Mouse (Mus musculus) spleen, adult 2 months (tissue): Measurements from ENCODE around the gene Mast2. TPM values are rescaled to one million over a fixed set of nuclear protein-coding genes. Genes with fewer than 3 reads are reported as not detected.

Source experiments
- DNase-seq, 2 experiments: peaks; one replicate each; pipeline versions ENCODE4 v3.0.0 to v3.0.0-alpha.2; 2012 to 2021; ENCODE audit warnings: low spot score in 2 of 2, low read depth in 1 of 2
- H3K27ac ChIP-seq: fragments of 200-500 bp; 2 replicates; pipeline ENCODE4 v1.5.1; 2012; ENCODE audit warnings: low read length, inconsistent platforms; ENCODE audit not compliant: insufficient read depth
- H3K27me3 ChIP-seq: fragments of 200-500 bp; 2 replicates; pipeline ENCODE4 v1.6.1; 2012; ENCODE audit warnings: mild to moderate bottlenecking, moderate library complexity, low read length, inconsistent platforms; ENCODE audit not compliant: control insufficient read depth, insufficient read depth
- H3K36me3 ChIP-seq: fragments of 200-500 bp; 2 replicates; pipeline ENCODE4 v1.6.1; 2012; ENCODE audit warnings: mild to moderate bottlenecking, low read length, inconsistent platforms; ENCODE audit not compliant: control insufficient read depth, insufficient read depth
- H3K4me1 ChIP-seq: fragments of 200-500 bp; 2 replicates; pipeline ENCODE4 v1.6.1; 2011; ENCODE audit warnings: inconsistent platforms; ENCODE audit not compliant: control insufficient read depth, insufficient read depth, insufficient read length
- H3K4me3 ChIP-seq: fragments of 200-500 bp; 2 replicates; pipeline ENCODE4 v1.5.1; 2011; ENCODE audit warnings: mild to moderate bottlenecking, inconsistent platforms; ENCODE audit not compliant: insufficient read depth, insufficient read length; ENCODE audit errors: extremely low read depth
- CTCF ChIP-seq: fragments of 200-500 bp; IDR thresholded peaks from 2 replicates; pipeline ENCODE4 v1.5.1; 2011; ENCODE audit warnings: mild to moderate bottlenecking, inconsistent platforms; ENCODE audit not compliant: insufficient read depth, insufficient read length, insufficient replicate concordance; ENCODE audit errors: extremely low read depth
- POLR2A ChIP-seq: fragments of 200-500 bp; IDR thresholded peaks from 2 replicates; pipeline ENCODE4 v1.6.1; 2011; ENCODE audit warnings: low read depth, low read length, inconsistent platforms
- WGBS: fragments of 180-500 bp; shearing (Covaris S2); methylation state at CpG from one replicate; pipeline ENCODE4 v1.1.7; 2018; 5-methylcytosine and 5-hydroxymethylcytosine counted together
- polyA plus RNA-seq: library from polyadenylated mRNA; depleted of rRNA; stranded (reverse); fragments of >200 nt; gene quantifications from 2 replicates; pipeline ENCODE4 v1.2.3, GENCODE M21; 2012

The Mast2 gene
- polyA plus RNA-seq, 1 experiment: 35.6 TPM

DNA sequence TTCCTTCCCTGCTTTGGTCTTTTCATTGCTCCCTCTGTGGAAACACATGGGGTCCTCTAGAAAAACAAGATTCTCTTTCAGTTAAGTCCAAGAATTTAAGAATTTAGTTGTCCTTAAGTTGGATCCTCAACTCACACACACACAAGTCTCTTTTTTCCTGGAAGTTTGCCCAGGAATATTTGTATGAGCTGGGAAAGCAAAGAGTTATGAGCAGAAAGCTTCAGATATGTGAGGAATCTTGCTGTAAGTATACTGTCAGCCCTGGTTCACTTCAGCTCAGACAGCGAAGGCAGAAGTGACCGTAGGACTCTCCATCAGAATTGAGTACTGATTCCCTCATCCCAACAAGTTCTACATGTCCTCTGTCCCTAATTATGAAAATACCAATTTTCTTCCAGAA, 27.9 kb upstream of the Mast2 start:
- no peak overlapping the region for H3K27ac ChIP-seq
- WGBS: 88% methylated on average over 2 of the region's 2 CpGs
- no peaks in the 10 kb centered on the region for H3K27me3 ChIP-seq
- no peak for DNase-seq
- TF ChIP-seq POLR2A (no peak), CTCF (no peak)
- H3K4me1 ChIP-seq: no peaks in the 10 kb centered on the region
- H3K36me3 ChIP-seq: no peaks in the 10 kb centered on the region
- H3K4me3 ChIP-seq: no peak overlapping the region

- TF ChIP-seq POLR2A (no peak), CTCF (no peak)
- H3K27ac ChIP-seq: no peak overlapping the region
- no peak overlapping the region for H3K4me3 ChIP-seq
- WGBS: 49% methylated on average over 2 of the region's 2 CpGs
- no peak for DNase-seq
- no peaks in the 10 kb centered on the region for H3K27me3 ChIP-seq
- no peaks in the 10 kb centered on the region for H3K4me1 ChIP-seq
- no peaks in the 10 kb centered on the region for H3K36me3 ChIP-seq
Measured at GRCm38 (mm10) chr4:116491119-116491536, 27.1 kb upstream of the Mast2 start.

GRCm38 (mm10) chr4:116483476-116483875, 19.5 kb upstream of the Mast2 start:
- H3K4me3 ChIP-seq: no peak overlapping the region
- H3K27me3 ChIP-seq: no peaks in the 10 kb centered on the region
- no peak overlapping the region for H3K27ac ChIP-seq
- TF ChIP-seq POLR2A (no peak), CTCF (no peak)
- 20% methylated on average over 2 of the region's 2 CpGs for whole genome bisulfite sequencing
- no peaks in the 10 kb centered on the region for H3K36me3 ChIP-seq
- H3K4me1 ChIP-seq: no peaks in the 10 kb centered on the region
- DNase-seq: no peak

- H3K27ac ChIP-seq: no peak overlapping the region
- no peak overlapping the region for H3K4me3 ChIP-seq
- DNase-seq: no peak
- no peaks in the 10 kb centered on the region for H3K27me3 ChIP-seq
- no peaks in the 10 kb centered on the region for H3K36me3 ChIP-seq
- TF ChIP-seq POLR2A (no peak), CTCF (no peak)
- H3K4me1 ChIP-seq: no peaks in the 10 kb centered on the region
- 66% methylated on average over 2 of the region's 2 CpGs for WGBS
Measured at GRCm38 (mm10) chr4:116481322-116481721, 17.3 kb upstream of the Mast2 start.

DNA sequence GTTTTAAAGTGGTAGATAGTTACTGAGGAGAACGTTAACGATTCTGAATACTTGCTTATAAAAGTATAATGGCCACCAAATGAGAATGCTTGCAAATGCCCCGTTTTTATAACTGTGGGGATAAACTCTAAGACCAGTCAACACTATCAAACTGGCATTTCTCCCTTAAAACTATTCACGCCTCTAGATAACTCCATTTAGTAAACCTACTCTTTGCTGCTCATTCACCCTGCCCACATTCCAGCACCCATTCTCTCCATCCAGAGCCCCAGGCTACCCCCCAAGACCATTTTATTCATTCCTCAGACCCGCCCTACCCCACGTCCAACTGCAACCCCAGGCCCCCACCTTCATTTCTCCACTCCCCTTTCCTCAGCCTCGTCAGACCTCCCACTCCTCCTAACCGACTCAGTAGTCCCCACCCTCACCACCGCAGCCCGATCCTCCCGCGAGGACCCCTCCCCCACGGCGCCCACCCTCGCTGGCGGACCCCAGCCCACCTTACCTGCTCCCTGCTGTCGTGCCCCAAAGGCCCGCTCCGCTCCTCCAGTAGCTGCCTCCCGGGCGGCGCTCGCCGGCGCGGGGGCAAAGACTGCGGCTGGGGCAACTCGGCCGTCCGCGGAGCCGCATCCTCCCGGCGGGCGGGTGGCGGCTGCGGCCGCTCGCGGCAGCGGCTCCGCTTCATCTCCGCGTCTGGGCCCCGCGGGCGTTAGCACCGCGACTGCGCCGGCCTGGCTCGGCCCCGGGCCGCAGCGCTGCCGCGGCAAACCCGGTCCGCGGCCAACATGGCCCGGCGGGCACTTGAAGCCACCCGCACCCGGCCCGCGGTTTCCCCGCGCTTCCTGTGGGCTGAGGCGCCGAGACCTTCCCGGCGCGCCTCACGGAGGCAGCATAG, 505 bp downstream of the Mast2 start:
- TF ChIP-seq POLR2A (no peak), CTCF (no peak)
- H3K27me3 ChIP-seq: peaks cover 3% of the 10 kb centered on the region; the same call in 1 of the 2 replicates
- peak overlapping the region; percentile 72 for H3K4me3 ChIP-seq
- DNase-seq: peak in 1 of 2 experiments; percentile 46
- WGBS: 2% methylated on average over 74 of the region's 74 CpGs
- H3K4me1 ChIP-seq: peaks cover 3% of the 10 kb centered on the region
- H3K36me3 ChIP-seq: no peaks in the 10 kb centered on the region
- H3K27ac ChIP-seq: peak overlapping the region; percentile 55

DNA sequence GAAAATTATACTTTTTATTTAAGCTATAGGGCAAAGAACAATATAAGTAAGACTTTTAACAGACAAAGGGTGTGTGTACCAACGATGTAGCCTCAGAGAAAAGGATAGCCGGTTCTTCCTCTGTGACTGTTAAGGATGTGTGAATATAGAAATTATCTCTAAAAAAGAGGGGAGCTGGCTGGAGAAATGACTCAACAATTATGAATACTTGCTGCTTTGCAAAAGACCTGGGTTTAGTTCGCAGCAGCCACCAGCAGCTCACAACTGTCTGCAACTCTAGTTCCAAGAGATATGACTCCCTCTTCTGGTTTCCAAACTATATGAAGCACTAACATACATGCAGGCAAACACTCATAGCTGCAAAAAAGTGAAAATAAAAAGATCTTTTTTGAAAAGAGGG, 2.0 kb downstream of the Mast2 start:
- Histone ChIP-seq H3K4me3 (no peak overlapping the region), H3K4me1 (peaks cover 3% of the 10 kb centered on the region), H3K27me3 (peaks cover 3% of the 10 kb centered on the region; the same call in 1 of the 2 replicates), H3K36me3 (no peaks in the 10 kb centered on the region), H3K27ac (no peak overlapping the region)
- no peak for DNase-seq
- TF ChIP-seq POLR2A (no peak), CTCF (no peak)
- 90% methylated on average over 3 of the region's 3 CpGs for WGBS

GRCm38 (mm10) chr4:116451553-116451952, 12.4 kb downstream of the Mast2 start:
- Histone ChIP-seq H3K27ac (no peak overlapping the region), H3K36me3 (no peaks in the 10 kb centered on the region), H3K4me3 (no peak overlapping the region), H3K4me1 (no peaks in the 10 kb centered on the region), H3K27me3 (no peaks in the 10 kb centered on the region)
- no peak for TF ChIP-seq POLR2A
- TF ChIP-seq CTCF: no peak
- no peak for DNase-seq
